Mouse (Mus musculus) forebrain, postnatal 0 days (tissue): ENCODE results near the gene Srbd1. TPM values are rescaled to one million over a fixed set of nuclear protein-coding genes. Genes with fewer than 3 reads are reported as not detected.

Experiments used
- ATAC-seq: fragments of 200-750 bp; cut with Nextera tagmentation; 2 replicates; pipeline ENCODE4 v1.8.0; 2017; ENCODE audit warnings: mild to moderate bottlenecking, moderate library complexity
- DNase-seq: peaks from one replicate; pipeline ENCODE4 v3.0.0-alpha.2; 2015
- H3K27ac ChIP-seq: fragments of 300-500 bp; sonication (generic); 2 replicates; pipeline ENCODE4 v1.5.1; 2014; ENCODE audit warnings: low read depth, mild to moderate bottlenecking, antibody characterized with exemption, low read length, moderate library complexity, mixed read lengths
- H3K27me3 ChIP-seq: fragments of 300-500 bp; sonication (generic); 2 replicates; pipeline ENCODE4 v1.6.1; 2014; ENCODE audit warnings: mild to moderate bottlenecking, low read length, mixed read lengths; ENCODE audit not compliant: insufficient read depth
- H3K36me3 ChIP-seq: fragments of 300-500 bp; sonication (generic); 2 replicates; pipeline ENCODE4 v1.6.1; 2014; ENCODE audit warnings: mild to moderate bottlenecking, moderate library complexity; ENCODE audit not compliant: insufficient read depth
- H3K4me1 ChIP-seq: fragments of 300-500 bp; sonication (generic); 2 replicates; pipeline ENCODE4 v1.6.1; 2014; ENCODE audit warnings: antibody characterized with exemption; ENCODE audit not compliant: insufficient read depth
- H3K4me2 ChIP-seq: fragments of 300-500 bp; sonication (generic); 2 replicates; pipeline ENCODE4 v1.6.1; 2014; ENCODE audit warnings: low read depth, mild to moderate bottlenecking, moderate library complexity
- H3K4me3 ChIP-seq: fragments of 300-500 bp; sonication (generic); 2 replicates; pipeline ENCODE4 v1.5.1; 2014; ENCODE audit warnings: low read depth, low read length, mixed read lengths
- H3K9ac ChIP-seq: fragments of 300-500 bp; sonication (generic); 2 replicates; pipeline ENCODE4 v1.6.1; 2014; ENCODE audit warnings: mild to moderate bottlenecking
- H3K9me3 ChIP-seq: fragments of 300-500 bp; sonication (generic); 2 replicates; pipeline ENCODE4 v1.6.1; 2016; ENCODE audit warnings: low read length
- CTCF ChIP-seq: sonication (generic); IDR thresholded peaks from 2 replicates; pipeline ENCODE4 v1.5.1; 2016; ENCODE audit warnings: antibody characterized with exemption, control low read depth, low read depth
- WGBS: fragments of 180-500 bp; shearing (Covaris S2); extraction: QIAGEN DNeasy Blood & Tissue Kit; methylation state at CpG from one replicate; pipeline ENCODE4 v1.1.7; 2014; 5-methylcytosine and 5-hydroxymethylcytosine counted together
- polyA plus RNA-seq: library from polyadenylated mRNA; unstranded; fragments of >200 nt; fragmentation: Nextera tagmentation; extraction: Ambion mirVana; gene quantifications from 2 replicates; pipeline ENCODE4 v1.2.1, GENCODE M21; 2015
- total RNA-seq: library from RNA; depleted of rRNA; stranded (reverse); fragments of >200 nt; gene quantifications from 2 replicates; pipeline ENCODE4 v1.2.3, GENCODE M21; 2014

Srbd1 gene
- total and polyA plus RNA-seq, 2 experiments from 2014 or later = 9.4 to 20.8 TPM

GRCm38 (mm10) chr17:86012576-86012975 is 132.4 kb downstream of the Srbd1 start:
- DNase-seq = no peak
- 84% methylated on average over 1 of the region's 1 CpGs for WGBS
- H3K4me1 ChIP-seq = no peaks in the 10 kb centered on the region
- H3K9me3 ChIP-seq = 0 out of 2 replicates have a peak, but pooled peaks cover 3% of the 10 kb centered on the region
- no peak overlapping the region for H3K4me3 ChIP-seq
- ATAC-seq = no peak
- H3K9ac ChIP-seq = no peak overlapping the region
- no peaks in the 10 kb centered on the region for H3K36me3 ChIP-seq
- H3K4me2 ChIP-seq = no peak overlapping the region
- H3K27ac ChIP-seq = no peak overlapping the region
- no peak for TF ChIP-seq CTCF
- H3K27me3 ChIP-seq = no peaks in the 10 kb centered on the region

GRCm38 (mm10) chr17:86011849-86012248 is 133.1 kb downstream of the Srbd1 start:
- Histone ChIP-seq H3K4me1 (no peaks in the 10 kb centered on the region), H3K27me3 (no peaks in the 10 kb centered on the region), H3K4me2 (no peak overlapping the region), H3K4me3 (no peak overlapping the region), H3K9me3 (0 out of 2 replicates have a peak, but pooled peaks cover 3% of the 10 kb centered on the region), H3K27ac (no peak overlapping the region), H3K36me3 (no peaks in the 10 kb centered on the region), H3K9ac (no peak overlapping the region)
- DNase-seq = no peak
- 91% methylated on average over 3 of the region's 3 CpGs for WGBS
- no peak for ATAC-seq
- no peak for TF ChIP-seq CTCF

DNA sequence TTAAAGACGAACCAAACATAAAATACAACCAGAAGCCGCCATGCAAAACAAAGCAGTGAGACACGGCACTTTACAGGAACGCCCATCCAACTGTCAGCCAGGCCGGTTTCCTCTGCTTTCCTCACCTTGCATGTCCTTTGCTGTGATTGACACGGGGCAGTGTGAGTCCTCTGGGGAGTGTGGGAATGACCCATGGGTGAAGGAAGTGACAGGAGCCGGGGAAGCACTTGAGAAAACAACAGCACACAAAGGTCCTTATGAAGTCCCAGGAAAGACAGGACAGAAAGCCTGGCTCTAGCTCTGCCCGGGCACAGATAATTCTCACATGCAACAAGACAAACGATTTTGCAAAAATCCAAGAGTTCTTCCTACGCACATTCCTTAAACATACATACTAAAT is 136.6 kb downstream of the Srbd1 start:
- no peak for ATAC-seq
- 75% methylated on average over 10 of the region's 10 CpGs for WGBS
- H3K27me3 ChIP-seq = no peaks in the 10 kb centered on the region
- no peak overlapping the region for H3K4me2 ChIP-seq
- 0 out of 2 replicates have a peak, but pooled peaks cover 3% of the 10 kb centered on the region for H3K9me3 ChIP-seq
- H3K4me1 ChIP-seq = no peaks in the 10 kb centered on the region
- H3K4me3 ChIP-seq = no peak overlapping the region
- TF ChIP-seq CTCF = no peak
- DNase-seq = no peak
- H3K27ac ChIP-seq = no peak overlapping the region
- no peaks in the 10 kb centered on the region for H3K36me3 ChIP-seq
- H3K9ac ChIP-seq = no peak overlapping the region

- DNase-seq = no peak
- Histone ChIP-seq H3K9me3 (no peaks in the 10 kb centered on the region), H3K27me3 (no peaks in the 10 kb centered on the region), H3K4me1 (no peaks in the 10 kb centered on the region), H3K36me3 (no peaks in the 10 kb centered on the region), H3K4me3 (no peak overlapping the region), H3K9ac (no peak overlapping the region), H3K27ac (no peak overlapping the region), H3K4me2 (no peak overlapping the region)
- ATAC-seq = no peak
- no peak for TF ChIP-seq CTCF
- 96% methylated on average over 6 of the region's 6 CpGs for WGBS
Measured at GRCm38 (mm10) chr17:86002113-86002512, 142.9 kb downstream of the Srbd1 start.

DNA sequence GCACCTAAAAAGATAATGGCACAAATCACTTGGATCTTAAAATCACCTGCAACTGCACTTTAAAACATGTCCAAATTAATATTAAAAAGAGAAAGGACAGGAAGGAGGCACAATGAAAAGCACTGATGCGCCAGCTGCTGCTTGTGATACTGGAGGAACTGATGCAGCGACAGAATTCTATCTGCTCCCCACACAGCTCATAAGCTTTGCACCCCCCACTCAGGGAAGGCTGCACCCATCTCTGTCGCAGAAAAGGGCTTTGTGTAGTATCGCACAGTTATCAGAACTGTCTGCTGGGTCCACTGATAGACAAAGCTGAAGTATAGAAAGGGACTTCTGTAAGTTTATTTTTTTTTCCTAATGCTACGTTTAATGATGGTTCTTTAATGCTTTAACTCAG is 143.3 kb downstream of the Srbd1 start:
- Histone ChIP-seq H3K9me3 (no peaks in the 10 kb centered on the region), H3K36me3 (no peaks in the 10 kb centered on the region), H3K4me2 (no peak overlapping the region), H3K4me1 (no peaks in the 10 kb centered on the region), H3K9ac (no peak overlapping the region), H3K4me3 (no peak overlapping the region), H3K27ac (no peak overlapping the region), H3K27me3 (no peaks in the 10 kb centered on the region)
- no peak for DNase-seq
- WGBS = 91% methylated on average over 5 of the region's 5 CpGs
- ATAC-seq = no peak
- no peak for TF ChIP-seq CTCF

GRCm38 (mm10) chr17:85995727-85996126 is 149.2 kb downstream of the Srbd1 start:
- Histone ChIP-seq H3K9ac (no peak overlapping the region), H3K4me3 (no peak overlapping the region), H3K27ac (no peak overlapping the region), H3K36me3 (no peaks in the 10 kb centered on the region; the same call in 1 of the 2 replicates), H3K27me3 (no peaks in the 10 kb centered on the region), H3K9me3 (no peaks in the 10 kb centered on the region), H3K4me1 (no peaks in the 10 kb centered on the region), H3K4me2 (no peak overlapping the region)
- ATAC-seq (peak; percentile 85), DNase-seq (peak; percentile 77)
- 40% methylated on average over 2 of the region's 2 CpGs for WGBS
- TF ChIP-seq CTCF = no peak

DNA sequence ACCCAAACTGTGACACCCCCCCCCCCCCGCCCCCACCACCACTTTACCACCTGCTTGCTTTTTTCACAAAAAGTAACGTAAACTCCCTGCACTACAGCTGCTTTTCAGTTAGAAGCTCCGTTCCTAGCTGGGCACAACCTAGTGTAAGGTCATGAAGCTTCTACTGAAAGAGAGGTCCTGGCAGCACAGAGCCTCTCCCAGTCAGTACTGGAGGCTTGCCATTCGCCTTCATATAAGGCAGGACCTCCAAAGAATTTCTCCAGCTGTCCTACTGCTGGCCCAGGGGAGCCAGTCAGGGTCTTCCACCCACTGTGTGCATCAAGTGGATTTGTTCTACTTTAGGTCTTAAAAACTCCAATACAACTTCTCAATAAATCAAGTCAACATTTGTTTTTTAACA is 149.9 kb downstream of the Srbd1 start:
- no peak for ATAC-seq
- DNase-seq = no peak
- Histone ChIP-seq H3K9me3 (no peaks in the 10 kb centered on the region), H3K4me2 (no peak overlapping the region), H3K4me1 (no peaks in the 10 kb centered on the region), H3K9ac (no peak overlapping the region), H3K4me3 (no peak overlapping the region), H3K27me3 (no peaks in the 10 kb centered on the region), H3K36me3 (no peaks in the 10 kb centered on the region; the same call in 1 of the 2 replicates), H3K27ac (no peak overlapping the region)
- TF ChIP-seq CTCF = no peak
- WGBS = 84% methylated on average over 4 of the region's 4 CpGs
